Mouse (Mus musculus) midbrain, embryonic 11.5 days (tissue): ENCODE data around the gene Ptgr1. TPM values are rescaled to one million over a fixed set of nuclear protein-coding genes. Genes with fewer than 3 reads are reported as not detected.
A peak's percentile ranks its signal among the peaks of the same experiment; 100 is the strongest.

ENCODE experiments used
- ATAC-seq: fragments of 200-750 bp; cut with Nextera tagmentation; 2 replicates; pipeline ENCODE4 v1.8.0; 2017; ENCODE audit warnings: moderate TSS enrichment, moderate library complexity; ENCODE audit not compliant: low FRiP score
- DNase-seq: peaks from one replicate; pipeline ENCODE4 v3.0.0; 2015; ENCODE audit warnings: low spot score; ENCODE audit errors: missing footprints
- H3K27ac ChIP-seq: fragments of 300-500 bp; sonication (generic); 2 replicates; pipeline ENCODE4 v1.5.1; 2014; ENCODE audit warnings: low read depth, low read length
- H3K27me3 ChIP-seq: fragments of 300-500 bp; sonication (generic); 2 replicates; pipeline ENCODE4 v1.6.1; 2014; ENCODE audit warnings: mild to moderate bottlenecking, low read length, moderate library complexity, mixed read lengths; ENCODE audit not compliant: control insufficient read depth, insufficient read depth
- H3K36me3 ChIP-seq: fragments of 300-500 bp; sonication (generic); 2 replicates; pipeline ENCODE4 v1.6.1; 2014; ENCODE audit warnings: mild to moderate bottlenecking, low read length, moderate library complexity, mixed read lengths; ENCODE audit not compliant: control insufficient read depth, insufficient read depth
- H3K4me1 ChIP-seq: fragments of 300-500 bp; sonication (generic); 2 replicates; pipeline ENCODE4 v1.6.1; 2014; ENCODE audit warnings: low read length; ENCODE audit not compliant: control insufficient read depth, insufficient read depth
- H3K4me2 ChIP-seq: fragments of 300-500 bp; sonication (generic); 2 replicates; pipeline ENCODE4 v1.6.1; 2014; ENCODE audit warnings: mild to moderate bottlenecking, moderate library complexity
- H3K4me3 ChIP-seq: fragments of 300-500 bp; sonication (generic); 2 replicates; pipeline ENCODE4 v1.5.1; 2014; ENCODE audit warnings: low read depth, low read length
- H3K9ac ChIP-seq: fragments of 300-500 bp; sonication (generic); 2 replicates; pipeline ENCODE4 v1.6.1; 2014; ENCODE audit warnings: low read length
- H3K9me3 ChIP-seq: fragments of 300-500 bp; sonication (generic); 2 replicates; pipeline ENCODE4 v1.6.1; 2016; ENCODE audit warnings: low read length; ENCODE audit not compliant: control insufficient read depth
- WGBS: fragments of 180-500 bp; shearing (Covaris S2); extraction: QIAGEN DNeasy Blood & Tissue Kit; methylation state at CpG from one replicate; pipeline ENCODE4 v1.1.7; 2014; 5-methylcytosine and 5-hydroxymethylcytosine counted together
- polyA plus RNA-seq: library from polyadenylated mRNA; unstranded; fragments of >200 nt; fragmentation: Nextera tagmentation; extraction: Ambion mirVana; gene quantifications from 2 replicates; pipeline ENCODE4 v1.2.1, GENCODE M21; 2014

Gene Ptgr1
- polyA plus RNA-seq, 1 experiment from 2014 or later: 16.2 TPM

GRCm38 (mm10) chr4:58997081-58997480 lies 10.2 kb upstream of the Ptgr1 start:
- Histone ChIP-seq H3K4me2 (no peak overlapping the region), H3K9me3 (no peaks in the 10 kb centered on the region), H3K36me3 (no peaks in the 10 kb centered on the region), H3K4me3 (no peak overlapping the region), H3K9ac (no peak overlapping the region), H3K4me1 (no peaks in the 10 kb centered on the region), H3K27ac (no peak overlapping the region), H3K27me3 (no peaks in the 10 kb centered on the region)
- ATAC-seq (no peak), DNase-seq (no peak)
- WGBS: 80% methylated on average over 5 of the region's 5 CpGs

GRCm38 (mm10) chr4:58995251-58995693 lies 8.4 kb upstream of the Ptgr1 start:
- Histone ChIP-seq H3K27me3 (no peaks in the 10 kb centered on the region), H3K4me1 (no peaks in the 10 kb centered on the region), H3K4me2 (no peak overlapping the region), H3K9ac (no peak overlapping the region), H3K27ac (no peak overlapping the region), H3K36me3 (no peaks in the 10 kb centered on the region), H3K9me3 (no peaks in the 10 kb centered on the region), H3K4me3 (no peak overlapping the region)
- WGBS: 74% methylated on average over 8 of the region's 8 CpGs
- DNase-seq (peak; percentile 53), ATAC-seq (no peak)

GRCm38 (mm10) chr4:58994762-58995161 lies 7.8 kb upstream of the Ptgr1 start, which contains the start of gene Dnajc25:
TSS of gene Dnajc25 (plus strand) at chr4:58995062.
- WGBS: 91% methylated on average over 4 of the region's 4 CpGs

GRCm38 (mm10) chr4:58992195-58992594 lies 5.3 kb upstream of the Ptgr1 start:
- Histone ChIP-seq H3K4me2 (no peak overlapping the region), H3K36me3 (no peaks in the 10 kb centered on the region), H3K9me3 (no peaks in the 10 kb centered on the region), H3K27me3 (no peaks in the 10 kb centered on the region), H3K27ac (no peak overlapping the region), H3K9ac (no peak overlapping the region), H3K4me1 (peaks cover under 1% of the 10 kb centered on the region; the same call in 1 of the 2 replicates), H3K4me3 (no peak overlapping the region)
- peak; percentile 35 for DNase-seq
- 84% methylated on average over 5 of the region's 5 CpGs for WGBS
- no peak for ATAC-seq

More at GRCm38 (mm10) chr4:58994762-58995161, 7.8 kb upstream of the Ptgr1 start, which contains the start of gene Dnajc25:
- ATAC-seq (no peak), DNase-seq (no peak)
- H3K4me2 ChIP-seq: no peak within 1 kb of the TSS
- H3K27me3 ChIP-seq: no peaks in the 10 kb centered on the region
- no peak within 1 kb of the TSS for H3K9ac ChIP-seq
- no peak within 1 kb of the TSS for H3K4me3 ChIP-seq
- H3K36me3 ChIP-seq: no peaks in the 10 kb centered on the region
- no peak within 1 kb of the TSS for H3K27ac ChIP-seq
- no peaks in the 10 kb centered on the region for H3K9me3 ChIP-seq
- H3K4me1 ChIP-seq: no peaks in the 10 kb centered on the region

DNA sequence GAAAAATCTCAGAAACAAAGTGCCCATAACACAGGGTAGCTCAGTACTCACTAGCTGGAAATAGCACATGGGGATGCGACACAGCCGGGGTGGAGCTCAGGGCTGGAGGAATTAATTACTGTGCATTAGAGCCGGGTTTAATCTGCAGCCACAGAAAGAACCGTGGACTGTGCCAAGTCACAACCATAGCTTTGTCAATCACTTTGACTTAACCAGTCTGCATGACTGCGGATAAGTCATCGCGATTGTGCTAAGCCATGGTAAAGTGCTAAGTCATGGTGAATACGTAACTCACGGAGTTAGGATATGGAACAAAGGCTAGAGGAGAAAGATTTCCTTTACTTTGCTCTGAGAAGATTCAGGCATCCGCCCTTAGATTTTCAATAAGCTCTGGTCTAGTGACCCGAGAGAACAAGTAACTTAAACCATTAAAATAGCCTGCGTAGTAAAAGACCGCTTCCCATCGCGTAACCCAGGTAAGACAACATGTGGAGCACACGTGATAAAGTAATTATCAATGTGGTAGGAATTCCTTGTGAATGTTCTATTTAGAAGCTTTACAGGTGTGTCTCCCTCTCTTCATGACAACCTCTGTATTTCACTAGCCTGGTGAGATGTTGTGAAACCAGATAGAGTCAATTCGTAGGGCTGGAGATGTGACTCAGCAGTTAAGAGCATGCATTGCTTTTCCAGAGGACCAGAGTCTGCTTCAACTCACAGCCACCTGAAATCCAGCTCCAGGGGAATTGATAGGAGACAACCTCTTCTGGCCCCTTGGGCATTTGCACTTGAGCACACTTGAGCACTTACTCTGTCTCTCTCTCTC lies 3.9 kb upstream of the Ptgr1 start:
- 76% methylated on average over 17 of the region's 17 CpGs for WGBS
- no peak for ATAC-seq
- H3K9ac ChIP-seq: no peak overlapping the region
- no peak overlapping the region for H3K27ac ChIP-seq
- H3K9me3 ChIP-seq: no peaks in the 10 kb centered on the region
- no peak overlapping the region for H3K4me2 ChIP-seq
- no peak overlapping the region for H3K4me3 ChIP-seq
- no peaks in the 10 kb centered on the region for H3K27me3 ChIP-seq
- no peaks in the 10 kb centered on the region for H3K36me3 ChIP-seq
- peaks cover 4% of the 10 kb centered on the region; the same call in 1 of the 2 replicates for H3K4me1 ChIP-seq
- peak; percentile 70 for DNase-seq

GRCm38 (mm10) chr4:58989303-58989898 lies 2.5 kb upstream of the Ptgr1 start:
- Histone ChIP-seq H3K9me3 (no peaks in the 10 kb centered on the region), H3K9ac (no peak overlapping the region), H3K36me3 (no peaks in the 10 kb centered on the region), H3K4me1 (peaks cover 4% of the 10 kb centered on the region; the same call in 1 of the 2 replicates), H3K27me3 (no peaks in the 10 kb centered on the region), H3K4me2 (no peak overlapping the region), H3K27ac (no peak overlapping the region), H3K4me3 (no peak overlapping the region)
- 88% methylated on average over 7 of the region's 7 CpGs for WGBS
- ATAC-seq (no peak), DNase-seq (no peak)

DNA sequence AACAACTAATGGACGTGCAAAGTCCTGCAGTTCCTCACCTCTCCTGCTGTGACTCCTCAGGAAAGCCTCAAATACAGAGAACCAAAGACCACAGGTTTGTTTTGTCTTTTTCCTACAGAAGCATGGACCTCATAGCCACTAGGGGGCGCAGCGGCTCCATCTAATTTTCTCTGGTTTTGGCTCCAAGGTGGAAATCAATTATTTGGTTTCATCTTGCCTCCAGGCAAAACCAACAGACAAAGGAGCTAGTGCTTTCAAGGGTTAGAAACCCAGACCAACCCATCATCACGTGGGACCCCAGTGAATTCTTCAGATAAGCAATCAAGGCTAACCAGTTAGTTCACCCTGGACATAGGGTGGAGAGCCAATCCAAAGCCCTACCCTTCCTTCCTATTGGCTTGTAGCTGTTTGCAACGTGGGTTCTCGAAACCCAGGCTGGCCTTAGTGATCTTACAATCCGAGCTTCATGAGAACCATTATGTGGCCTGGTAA lies 1.7 kb downstream of the Ptgr1 start:
- WGBS: 26% methylated on average over 7 of the region's 7 CpGs
- H3K4me2 ChIP-seq: no peak overlapping the region
- peaks cover 4% of the 10 kb centered on the region; the same call in 1 of the 2 replicates for H3K4me1 ChIP-seq
- H3K9me3 ChIP-seq: no peaks in the 10 kb centered on the region
- no peak overlapping the region for H3K9ac ChIP-seq
- no peak overlapping the region for H3K27ac ChIP-seq
- H3K4me3 ChIP-seq: no peak overlapping the region
- DNase-seq (peak; percentile 97), ATAC-seq (peak; percentile 41; the same call in 1 of the 2 replicates)
- no peaks in the 10 kb centered on the region for H3K27me3 ChIP-seq
- H3K36me3 ChIP-seq: no peaks in the 10 kb centered on the region

DNA sequence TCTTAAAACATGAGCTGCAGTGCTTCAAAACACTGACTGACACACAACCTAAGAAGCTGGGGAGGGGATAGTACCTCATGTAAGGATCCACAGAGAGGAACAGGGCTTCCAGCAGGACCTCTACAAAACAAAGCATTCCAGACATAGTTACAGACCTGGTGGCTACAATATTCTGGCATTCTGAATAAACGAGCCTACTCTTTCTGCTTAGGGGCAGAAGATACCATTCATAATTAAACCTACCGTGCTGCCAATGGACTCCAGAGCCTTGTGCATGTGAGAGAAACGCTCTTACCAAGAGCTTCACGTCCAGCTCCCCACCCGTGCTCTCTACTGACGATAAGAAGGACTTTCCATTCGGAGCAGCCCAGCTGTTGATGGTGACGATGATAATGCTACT lies 4.1 kb downstream of the Ptgr1 start:
- WGBS: 85% methylated on average over 8 of the region's 8 CpGs
- H3K4me1 ChIP-seq: peaks cover 4% of the 10 kb centered on the region; the same call in 1 of the 2 replicates
- H3K9me3 ChIP-seq: no peaks in the 10 kb centered on the region
- H3K4me3 ChIP-seq: no peak overlapping the region
- H3K27ac ChIP-seq: no peak overlapping the region
- no peak for DNase-seq
- H3K4me2 ChIP-seq: no peak overlapping the region
- no peak for ATAC-seq
- H3K27me3 ChIP-seq: no peaks in the 10 kb centered on the region
- no peaks in the 10 kb centered on the region for H3K36me3 ChIP-seq
- no peak overlapping the region for H3K9ac ChIP-seq

GRCm38 (mm10) chr4:58981421-58981820 lies 5.5 kb downstream of the Ptgr1 start:
- no peak overlapping the region for H3K4me3 ChIP-seq
- H3K4me2 ChIP-seq: no peak overlapping the region
- no peaks in the 10 kb centered on the region for H3K27me3 ChIP-seq
- ATAC-seq (no peak), DNase-seq (no peak)
- WGBS: 83% methylated on average over 6 of the region's 6 CpGs
- no peaks in the 10 kb centered on the region for H3K4me1 ChIP-seq
- no peaks in the 10 kb centered on the region for H3K36me3 ChIP-seq
- H3K9ac ChIP-seq: no peak overlapping the region
- no peak overlapping the region for H3K27ac ChIP-seq
- H3K9me3 ChIP-seq: no peaks in the 10 kb centered on the region
